Mouse (Mus musculus) layer of hippocampus, adult 9-10 months (tissue): ENCODE results near the gene Bhlhe40.

ENCODE experiments used
- DNase-seq: peaks from one replicate; pipeline ENCODE4 v3.0.0; 2022; ENCODE audit warnings: low spot score

Bhlhe40 gene

GRCm38 (mm10) chr6:108660206-108660877 lies at the start of gene Bhlhe40:
Gene Bhlhe40, plus strand, starts transcription at chr6:108660629.
- peak; percentile 66 for DNase-seq

- DNase-seq: no peak
Observed at GRCm38 (mm10) chr6:108611663-108612062, 48.8 kb upstream of the Bhlhe40 start.

GRCm38 (mm10) chr6:108618025-108618424 lies 42.4 kb upstream of the Bhlhe40 start:
- DNase-seq: no peak

GRCm38 (mm10) chr6:108623028-108623565 lies 37.3 kb upstream of the Bhlhe40 start:
- no peak for DNase-seq

GRCm38 (mm10) chr6:108624915-108625314 lies 35.5 kb upstream of the Bhlhe40 start:
- no peak for DNase-seq

- no peak for DNase-seq
Observed at GRCm38 (mm10) chr6:108630701-108631100, 29.7 kb upstream of the Bhlhe40 start.

GRCm38 (mm10) chr6:108638157-108638833 lies 22.1 kb upstream of the Bhlhe40 start:
- no peak for DNase-seq

GRCm38 (mm10) chr6:108642020-108642419 lies 18.4 kb upstream of the Bhlhe40 start:
- no peak for DNase-seq

GRCm38 (mm10) chr6:108643035-108643434 lies 17.4 kb upstream of the Bhlhe40 start:
- DNase-seq: no peak

GRCm38 (mm10) chr6:108644311-108644710 lies 16.1 kb upstream of the Bhlhe40 start:
- DNase-seq: no peak

- no peak for DNase-seq
Observed at GRCm38 (mm10) chr6:108647094-108647493, 13.3 kb upstream of the Bhlhe40 start.

- no peak for DNase-seq
Observed at GRCm38 (mm10) chr6:108648072-108648471, 12.4 kb upstream of the Bhlhe40 start.

- DNase-seq: no peak
Observed at GRCm38 (mm10) chr6:108655861-108656260, 4.6 kb upstream of the Bhlhe40 start.

- DNase-seq: no peak
Observed at GRCm38 (mm10) chr6:108658051-108658415, 2.4 kb upstream of the Bhlhe40 start.

GRCm38 (mm10) chr6:108658416-108659201 lies 1.8 kb upstream of the Bhlhe40 start:
- no peak for DNase-seq

- DNase-seq: peak; percentile 85
Observed at GRCm38 (mm10) chr6:108659221-108659725, 1.2 kb upstream of the Bhlhe40 start.

GRCm38 (mm10) chr6:108659726-108660205 lies 663 bp upstream of the Bhlhe40 start:
- DNase-seq: peak; percentile 58

- DNase-seq: no peak
Observed at GRCm38 (mm10) chr6:108660878-108661389, 505 bp downstream of the Bhlhe40 start.

GRCm38 (mm10) chr6:108661412-108661811 lies 983 bp downstream of the Bhlhe40 start:
- peak; percentile 86 for DNase-seq

GRCm38 (mm10) chr6:108661890-108662289 lies 1.5 kb downstream of the Bhlhe40 start:
- DNase-seq: no peak

GRCm38 (mm10) chr6:108662314-108663240 lies 2.1 kb downstream of the Bhlhe40 start:
- DNase-seq: no peak
